Mouse (Mus musculus): ENCODE measurements around the gene Eva1b. TPM values are rescaled to one million over a fixed set of nuclear protein-coding genes. Genes with fewer than 3 reads are reported as not detected.
"Not testable (repeated sequence)": the region's sequence is repeated elsewhere in the genome, so short reads cannot be mapped to it uniquely, and the experiment has no call there.

The Eva1b gene
- total RNA-seq, 2 experiments from 2014 or later, result 6.5 to 6.7 TPM

DNA sequence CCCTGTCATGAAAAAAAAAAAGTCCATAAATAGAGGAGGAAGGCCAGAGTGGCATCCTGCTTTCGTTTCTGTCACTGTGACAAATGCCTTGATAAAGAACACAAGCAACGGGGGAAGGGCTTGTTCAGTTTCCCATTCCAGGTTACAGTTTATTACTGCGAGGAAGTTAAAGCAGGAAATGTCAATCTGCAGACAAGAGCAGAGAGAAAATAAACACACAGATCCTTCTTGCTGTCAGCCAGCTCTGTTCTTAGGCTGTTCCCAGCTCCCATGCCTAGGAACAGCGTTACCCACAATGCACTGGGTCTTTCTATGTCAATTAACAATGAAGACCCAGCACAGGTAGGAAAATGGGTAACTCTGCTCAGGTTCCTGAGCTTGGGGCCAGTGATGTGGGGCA lies 7.6 kb downstream of the Eva1b start:
- no peak for DNase-seq (ENCODE audit: low spot score in 2 of 2)

GRCm38 (mm10) chr4:126155869-126156268 lies 8.3 kb downstream of the Eva1b start:
- DNase-seq (ENCODE audit: low spot score in 2 of 2), result no peak

- DNase-seq (ENCODE audit: low spot score in 2 of 2), result no peak
Observed at GRCm38 (mm10) chr4:126156617-126157016, 9.1 kb downstream of the Eva1b start.

DNA sequence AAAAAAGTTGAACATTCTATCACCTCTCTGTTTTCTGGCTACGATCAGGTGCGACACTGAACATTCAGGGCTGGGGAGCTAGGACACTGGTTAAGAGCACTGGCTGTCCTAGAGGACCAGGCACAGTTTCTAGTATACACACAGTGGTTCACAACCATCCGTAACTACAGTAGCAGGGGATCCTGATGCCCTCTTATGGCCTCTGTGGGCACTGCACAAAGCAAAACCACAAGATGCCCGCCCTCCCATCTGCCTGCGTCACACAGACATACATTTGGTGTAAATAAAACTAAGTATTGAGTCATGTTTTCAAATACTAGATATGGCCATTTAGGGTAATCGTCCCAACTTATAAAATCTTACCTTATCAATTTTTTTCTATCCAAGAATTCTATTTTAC lies 10.0 kb downstream of the Eva1b start:
- no peak for DNase-seq (ENCODE audit: low spot score in 2 of 2)

GRCm38 (mm10) chr4:126159455-126159854 lies 11.9 kb downstream of the Eva1b start:
- DNase-seq (ENCODE audit: low spot score in 2 of 2), result no peak

- no peak for DNase-seq (ENCODE audit: low spot score in 2 of 2)
Observed at GRCm38 (mm10) chr4:126160981-126161380, 13.4 kb downstream of the Eva1b start.

- no peak for DNase-seq (ENCODE audit: low spot score in 2 of 2)
Observed at GRCm38 (mm10) chr4:126161456-126161855, 13.9 kb downstream of the Eva1b start.

- DNase-seq (ENCODE audit: low spot score in 2 of 2), result no peak
Observed at GRCm38 (mm10) chr4:126161986-126162385, 14.4 kb downstream of the Eva1b start.

- DNase-seq (ENCODE audit: low spot score in 2 of 2), result peak; percentile 81 to 87
Observed at GRCm38 (mm10) chr4:126162544-126163066, 15.1 kb downstream of the Eva1b start.

DNA sequence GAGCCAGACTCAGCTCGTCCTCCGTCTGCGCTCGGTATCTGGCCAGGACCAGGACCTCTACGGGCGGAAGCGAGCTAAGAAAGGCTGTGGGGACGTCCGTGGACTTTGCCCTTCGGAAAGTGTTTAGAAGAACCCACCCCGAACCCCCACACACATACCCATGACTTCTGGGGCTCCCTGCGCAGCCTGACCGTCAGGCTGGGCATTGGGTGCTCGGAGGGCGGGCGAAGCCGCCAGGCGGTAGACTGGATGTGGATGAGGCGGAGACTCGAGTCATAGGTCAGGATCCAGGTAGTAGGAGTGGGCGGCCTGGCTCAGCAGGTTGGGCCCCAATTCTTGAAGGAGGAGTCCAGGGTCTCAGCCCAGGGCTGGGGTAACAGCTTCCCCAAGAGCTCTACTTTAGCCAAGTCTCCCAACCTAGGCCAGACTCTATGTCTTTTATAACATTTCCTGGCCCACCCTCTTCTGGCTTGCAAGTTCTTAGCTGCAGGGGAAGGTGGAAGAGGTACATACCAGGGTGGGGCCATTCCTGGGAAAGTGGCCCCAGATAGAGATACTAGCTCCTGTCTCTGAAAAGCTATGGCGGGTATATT lies 15.6 kb downstream of the Eva1b start, which contains the start of gene Sh3d21:
Gene Sh3d21 (minus strand): TSS at position 425 of the 593 bp plus-strand sequence.
- no peak for DNase-seq (ENCODE audit: low spot score in 2 of 2)

DNA sequence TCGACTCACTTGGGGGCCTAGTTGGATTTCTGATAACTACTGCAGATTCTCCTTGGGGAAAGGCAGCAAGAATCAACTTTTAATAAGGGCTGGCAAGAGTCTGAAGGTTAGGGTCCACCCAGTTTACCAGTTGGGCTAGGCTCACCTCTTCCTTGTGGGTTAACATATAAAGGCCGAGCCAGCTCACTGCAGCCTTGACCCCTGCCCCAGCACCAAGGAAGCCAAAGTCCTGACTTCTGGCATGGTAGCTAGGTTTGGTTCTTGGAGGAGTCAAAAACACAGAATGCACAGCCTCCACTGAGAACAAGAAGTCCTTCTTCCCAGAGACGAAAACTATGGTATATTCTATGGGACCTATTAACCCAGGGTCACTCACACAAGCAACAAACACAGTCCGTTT lies 16.1 kb downstream of the Eva1b start:
- no peak for DNase-seq (ENCODE audit: low spot score in 2 of 2)

GRCm38 (mm10) chr4:126165092-126165491 lies 17.5 kb downstream of the Eva1b start:
- not testable (repeated sequence) for DNase-seq (ENCODE audit: low spot score in 2 of 2)

DNA sequence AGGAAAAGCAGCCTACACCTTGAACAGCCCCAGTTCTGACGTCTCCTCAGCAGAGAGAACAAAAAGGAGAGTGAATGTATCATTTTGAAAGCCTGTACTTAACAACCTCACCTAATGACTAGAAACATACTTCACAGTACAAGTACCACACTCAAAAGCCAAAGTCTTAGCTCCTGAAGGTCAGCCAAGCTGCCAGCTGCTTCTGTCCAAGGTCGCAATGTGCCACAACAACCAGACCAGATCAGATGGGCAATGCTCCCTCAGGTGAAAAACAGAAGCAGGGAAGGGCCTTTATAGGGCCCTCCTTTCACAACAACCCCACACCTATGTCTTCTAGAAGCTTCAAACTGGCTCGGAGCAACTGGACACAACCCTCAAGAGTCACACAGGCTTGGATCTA lies 18.5 kb downstream of the Eva1b start:
- DNase-seq (ENCODE audit: low spot score in 2 of 2), result no peak

DNA sequence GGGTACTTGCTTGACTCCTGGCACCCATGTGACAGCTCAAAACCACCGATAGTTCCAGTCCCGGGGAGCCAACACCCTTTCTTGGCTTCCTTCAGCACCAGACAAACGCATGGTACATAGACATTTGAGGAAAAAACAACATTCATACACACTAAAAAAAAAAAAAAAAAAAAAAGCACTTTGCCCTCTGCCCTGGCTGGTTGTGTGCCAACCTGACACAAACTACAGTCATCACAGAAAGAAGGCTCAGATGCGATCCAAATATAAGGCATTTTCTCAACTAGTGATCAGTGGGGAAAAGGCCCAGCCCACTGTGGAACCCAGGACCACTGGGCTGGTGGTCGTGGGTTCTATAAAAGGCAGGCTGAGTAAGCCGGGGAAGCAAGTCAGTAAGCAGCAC lies 21.3 kb downstream of the Eva1b start:
- no peak for DNase-seq (ENCODE audit: low spot score in 2 of 2)

DNA sequence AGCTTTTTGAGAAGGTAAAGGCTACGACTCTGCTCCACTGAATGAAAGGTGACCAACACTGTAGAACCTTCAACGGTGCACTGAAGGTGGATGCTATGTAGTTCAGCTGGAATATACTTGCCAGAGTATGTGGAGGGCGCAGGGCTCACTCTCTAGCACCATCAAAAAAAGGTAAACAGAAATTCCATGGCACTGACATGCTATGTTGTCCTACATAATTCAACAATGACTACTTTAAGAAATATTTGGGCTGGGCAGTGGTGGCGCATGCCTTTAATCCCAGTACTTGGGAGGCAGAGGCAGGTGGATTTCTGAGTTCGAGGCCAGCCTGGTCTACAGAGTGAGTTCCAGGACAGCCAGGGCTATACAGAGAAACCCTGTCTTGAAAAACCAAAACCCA lies 23.2 kb downstream of the Eva1b start:
- DNase-seq (ENCODE audit: low spot score in 2 of 2), result not testable (repeated sequence)

GRCm38 (mm10) chr4:126173800-126174199 lies 26.3 kb downstream of the Eva1b start:
- DNase-seq (ENCODE audit: low spot score in 2 of 2), result no peak

DNA sequence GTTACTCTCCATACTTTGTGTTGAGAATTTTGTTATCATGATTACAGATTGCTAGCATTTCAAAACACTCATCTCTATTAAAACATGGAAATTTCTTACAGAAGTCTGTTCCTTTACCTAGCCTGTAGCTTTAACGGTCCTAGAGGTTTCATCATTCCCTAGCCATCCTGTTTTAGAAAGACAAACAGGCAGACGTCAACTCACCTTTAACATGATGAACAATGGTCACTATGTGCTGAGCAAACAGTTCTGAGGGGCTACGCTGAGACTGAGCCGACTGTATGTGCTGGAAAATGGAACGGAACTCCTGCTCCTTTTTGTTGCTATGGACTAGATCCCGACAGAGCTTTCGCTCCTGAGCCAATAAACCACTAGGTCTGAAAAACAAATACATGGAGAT lies 28.4 kb downstream of the Eva1b start:
- not testable (repeated sequence) for DNase-seq (ENCODE audit: low spot score in 2 of 2)

- peak; percentile 28 to 61 for DNase-seq (ENCODE audit: low spot score in 2 of 2)
Observed at GRCm38 (mm10) chr4:126181170-126181957, 33.8 kb downstream of the Eva1b start.

- DNase-seq (ENCODE audit: low spot score in 2 of 2), result no peak
Observed at GRCm38 (mm10) chr4:126183034-126183433, 35.5 kb downstream of the Eva1b start.

DNA sequence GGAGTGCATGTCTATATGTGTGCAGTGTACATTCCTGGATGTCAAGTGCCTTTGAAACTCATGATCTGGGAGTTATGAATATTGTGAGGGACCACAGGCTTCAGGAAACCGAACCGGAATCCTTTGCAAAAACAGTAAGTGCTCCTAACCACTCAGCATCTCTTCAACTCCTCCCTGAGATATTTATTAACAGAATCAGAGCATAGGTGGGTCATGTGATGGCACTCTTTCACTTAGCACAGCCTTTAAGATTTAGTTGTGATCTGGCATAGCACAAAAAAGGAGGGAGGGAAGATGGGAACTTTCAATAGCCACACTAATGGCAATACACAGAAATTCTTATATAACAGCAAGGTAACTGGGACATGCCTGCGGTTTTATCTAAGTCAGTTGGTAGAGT lies 39.6 kb downstream of the Eva1b start:
- no peak for DNase-seq (ENCODE audit: low spot score in 2 of 2)

- DNase-seq (ENCODE audit: low spot score in 2 of 2), result no peak
Observed at GRCm38 (mm10) chr4:126190636-126191035, 43.1 kb downstream of the Eva1b start.

DNA sequence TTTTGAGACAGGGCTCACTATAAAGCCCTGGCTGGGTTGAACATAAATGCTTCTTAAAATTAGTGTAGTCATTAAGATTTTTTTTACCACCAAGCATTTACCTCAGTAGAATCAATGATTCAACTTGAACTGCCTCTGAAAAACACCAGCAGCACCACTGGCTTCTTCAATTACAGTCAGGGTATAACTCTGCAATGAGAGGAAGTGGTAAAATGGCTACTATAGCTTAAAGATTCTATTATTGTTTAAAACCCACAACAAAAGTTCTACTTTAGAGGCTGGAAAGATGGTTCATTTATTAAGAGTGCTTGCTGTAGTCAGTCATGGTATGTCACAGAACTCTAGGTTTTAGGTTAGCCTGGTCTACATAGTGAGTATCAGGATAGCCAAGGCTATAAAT lies 46.7 kb downstream of the Eva1b start:
- no peak for DNase-seq (ENCODE audit: low spot score in 2 of 2)

- DNase-seq (ENCODE audit: low spot score in 2 of 2), result no peak
Observed at GRCm38 (mm10) chr4:126194916-126195315, 47.4 kb downstream of the Eva1b start.
